Mouse (Mus musculus) erythroid progenitor cell, adult 5-6 weeks (primary cell): ENCODE data around the gene Slc9a2. TPM values are rescaled to one million over a fixed set of nuclear protein-coding genes. Genes with fewer than 3 reads are reported as not detected.

Source experiments
- ATAC-seq: replicated peaks from 2 replicates; pipeline ENCODE4 v1.8.0; 2016; ENCODE audit warnings: moderate number of reproducible peaks, mild to moderate bottlenecking, moderate TSS enrichment, inconsistent platforms; ENCODE audit not compliant: poor library complexity, low FRiP score, severe bottlenecking
- total RNA-seq, 2 experiments: library from RNA; stranded (forward) in 1 of 2; stranded (reverse) in 1 of 2; fragments of 150-400 nt in 1 of 2; fragments of 186-747, 209-891 nt in 1 of 2; gene quantifications; 2 replicates each; pipeline versions ENCODE4 v1.2.3 to v1.2.4; 2015 to 2017; ENCODE audit warnings: low replicate concordance in 2 of 2

The Slc9a2 gene
- total RNA-seq, 2 experiments from 2014 or later: not detected

GRCm38 (mm10) chr1:40776763-40777162 is 96.4 kb downstream of the Slc9a2 start:
- ATAC-seq: no peak

- ATAC-seq: no peak
Observed at GRCm38 (mm10) chr1:40783450-40783849, 103.1 kb downstream of the Slc9a2 start.

- ATAC-seq: no peak
Observed at GRCm38 (mm10) chr1:40784306-40784705, 103.9 kb downstream of the Slc9a2 start.

GRCm38 (mm10) chr1:40785876-40786445 is 105.6 kb downstream of the Slc9a2 start:
- no peak for ATAC-seq

GRCm38 (mm10) chr1:40788956-40789355 is 108.6 kb downstream of the Slc9a2 start:
- no peak for ATAC-seq

GRCm38 (mm10) chr1:40789666-40790233 is 109.4 kb downstream of the Slc9a2 start:
- ATAC-seq: 0 out of 2 replicates have a peak, but pooled peaks have one; percentile 4

- ATAC-seq: peak; percentile 96
Observed at GRCm38 (mm10) chr1:40790324-40791141, 110.2 kb downstream of the Slc9a2 start, which contains the start of gene Mfsd9. TSS of gene Mfsd9 (minus strand) at chr1:40790687.

GRCm38 (mm10) chr1:40795508-40795907 is 115.1 kb downstream of the Slc9a2 start:
- no peak for ATAC-seq

GRCm38 (mm10) chr1:40797348-40797747 is 117.0 kb downstream of the Slc9a2 start:
- peak; percentile 83 for ATAC-seq

- no peak for ATAC-seq
Observed at GRCm38 (mm10) chr1:40799121-40799520, 118.7 kb downstream of the Slc9a2 start.

GRCm38 (mm10) chr1:40800908-40801307 is 120.5 kb downstream of the Slc9a2 start:
- ATAC-seq: no peak

- ATAC-seq: no peak
Observed at GRCm38 (mm10) chr1:40802759-40803158, 122.4 kb downstream of the Slc9a2 start.

GRCm38 (mm10) chr1:40804118-40804517 is 123.7 kb downstream of the Slc9a2 start:
- ATAC-seq: no peak

GRCm38 (mm10) chr1:40805351-40805750 is 125.0 kb downstream of the Slc9a2 start, which contains the start of gene Tmem182:
TSS of gene Tmem182 (plus strand) at chr1:40805601.
- no peak for ATAC-seq

- no peak for ATAC-seq
Observed at GRCm38 (mm10) chr1:40805891-40806290, 125.5 kb downstream of the Slc9a2 start.

- no peak for ATAC-seq
Observed at GRCm38 (mm10) chr1:40808643-40809042, 128.3 kb downstream of the Slc9a2 start.

GRCm38 (mm10) chr1:40815071-40815845 is 134.9 kb downstream of the Slc9a2 start:
- ATAC-seq: no peak
